Mouse (Mus musculus) cerebellum, postnatal 14 days (tissue): ENCODE measurements around the gene Tmem50a.

Experiments used
- DNase-seq, 2 experiments: peaks; one replicate each; pipeline ENCODE4 v3.0.0; 2021; ENCODE audit warnings: mixed read lengths in 2 of 2

The Tmem50a gene

DNA sequence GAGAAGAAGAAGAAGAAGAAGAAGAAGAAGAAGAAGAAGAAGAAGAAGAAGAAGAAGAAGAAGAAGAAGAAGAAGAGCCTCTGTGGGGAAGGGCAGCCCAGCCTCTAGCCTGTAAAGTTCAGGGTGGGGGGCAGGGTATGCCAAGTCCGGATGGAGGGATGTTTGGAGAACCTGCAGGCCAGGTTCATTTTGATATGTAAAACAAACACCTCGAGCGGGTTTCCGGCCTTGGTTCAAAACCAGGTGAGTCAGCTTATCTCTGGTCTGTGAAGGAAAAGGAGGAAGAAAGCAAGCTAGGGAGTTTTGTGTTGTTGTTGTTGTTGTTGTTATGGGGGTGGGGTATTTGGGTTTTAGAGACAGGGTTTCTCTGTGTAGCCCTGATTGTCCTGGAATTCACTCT is 43.3 kb downstream of the Tmem50a start:
- DNase-seq, result no peak

DNA sequence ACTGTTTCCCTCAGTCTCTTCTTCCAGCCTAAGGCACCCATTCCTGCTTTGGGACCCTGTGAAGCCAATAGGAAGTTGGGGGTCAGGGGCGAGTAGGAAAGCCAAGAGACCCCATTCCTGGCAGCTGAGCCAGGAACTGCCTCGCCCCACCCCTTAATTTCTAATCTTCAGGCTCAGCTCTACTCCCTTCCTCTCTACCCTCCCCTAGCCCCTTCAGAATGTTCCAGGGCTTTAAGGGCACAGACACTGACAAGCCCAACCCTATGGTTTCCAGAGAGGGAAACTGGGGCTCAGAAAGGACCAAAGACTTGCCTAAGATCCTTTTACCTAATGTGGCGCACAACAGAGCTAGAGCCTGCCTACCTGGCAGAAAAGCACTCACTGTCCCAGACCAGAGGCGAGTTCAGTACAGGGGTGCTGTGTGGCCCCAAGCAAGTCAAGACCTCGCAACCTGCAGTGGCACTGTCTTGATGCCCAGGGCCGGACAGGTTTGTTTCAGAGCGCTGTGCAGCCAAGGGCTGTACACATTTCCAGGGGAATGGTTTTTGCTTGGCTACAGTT is 44.9 kb downstream of the Tmem50a start:
- no peak for DNase-seq

DNA sequence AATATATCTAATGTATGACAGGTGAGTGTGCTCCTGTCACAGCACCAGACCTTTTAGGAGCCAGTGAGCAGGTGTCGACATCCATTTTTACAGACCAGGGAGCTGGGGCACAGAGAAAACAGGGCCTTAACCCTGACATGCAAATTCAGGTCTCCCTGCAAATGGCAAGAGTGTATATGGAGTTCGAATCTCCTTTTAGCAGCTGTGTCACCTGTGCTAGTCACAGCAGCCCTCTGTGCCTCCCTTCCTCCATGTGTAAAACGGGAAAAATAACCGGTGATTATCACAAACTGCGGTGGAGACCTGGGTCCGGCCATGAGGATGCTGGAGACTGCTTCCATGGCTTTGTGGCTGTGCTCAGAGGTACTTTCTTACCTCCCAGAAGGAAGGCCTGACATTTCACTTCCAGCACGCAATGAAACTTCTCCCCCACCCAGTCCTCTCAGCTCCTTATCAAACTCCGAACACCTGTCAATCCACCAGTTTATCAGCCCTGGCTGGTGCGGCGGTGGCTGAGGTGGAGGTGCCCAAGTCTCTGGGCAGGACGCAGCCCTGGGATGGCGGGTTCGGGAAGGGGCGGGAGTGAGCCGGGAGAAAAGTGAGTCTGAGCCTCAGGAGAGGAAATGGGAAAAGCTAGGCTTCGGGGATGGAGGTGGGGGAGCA is 45.6 kb downstream of the Tmem50a start:
- DNase-seq, result no peak

DNA sequence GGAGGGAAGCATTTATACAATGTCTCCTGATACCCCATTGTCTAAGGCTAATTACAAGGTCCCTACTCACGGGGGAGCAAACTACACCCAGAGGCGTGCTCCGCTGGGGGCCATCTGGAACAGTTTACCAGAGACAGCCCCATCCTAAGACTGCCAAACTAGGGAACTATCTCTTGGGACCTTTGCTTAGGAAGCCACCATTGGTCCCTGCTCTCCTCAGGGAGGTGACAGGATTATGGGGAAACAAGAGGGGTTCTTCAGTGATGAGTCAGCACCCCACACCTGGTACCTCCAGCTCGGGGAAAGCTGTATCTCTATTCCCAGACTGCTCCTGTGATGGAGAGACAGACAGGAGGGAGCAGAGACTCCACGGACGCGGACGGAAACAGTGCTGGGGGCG is 46.3 kb downstream of the Tmem50a start:
- no peak for DNase-seq

DNA sequence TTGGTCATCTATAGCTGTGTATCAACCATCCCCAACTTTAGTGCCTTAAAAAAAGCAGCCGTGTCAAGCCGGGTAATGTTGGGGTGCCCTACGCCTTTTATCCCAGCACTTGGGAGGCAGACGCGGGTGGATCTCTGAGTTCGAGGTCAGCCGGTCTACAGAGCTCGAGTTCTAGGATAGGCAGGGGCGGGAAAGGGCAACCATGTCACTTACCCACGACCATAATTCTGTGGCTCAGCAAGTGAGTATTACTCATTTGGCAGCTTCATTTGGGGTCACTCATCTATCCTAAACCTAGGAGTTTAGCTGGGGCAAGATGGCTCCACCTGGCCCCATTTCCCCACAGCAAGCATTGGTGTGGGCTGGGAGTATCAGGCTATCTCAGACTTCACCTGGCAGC is 46.8 kb downstream of the Tmem50a start:
- no peak for DNase-seq

DNA sequence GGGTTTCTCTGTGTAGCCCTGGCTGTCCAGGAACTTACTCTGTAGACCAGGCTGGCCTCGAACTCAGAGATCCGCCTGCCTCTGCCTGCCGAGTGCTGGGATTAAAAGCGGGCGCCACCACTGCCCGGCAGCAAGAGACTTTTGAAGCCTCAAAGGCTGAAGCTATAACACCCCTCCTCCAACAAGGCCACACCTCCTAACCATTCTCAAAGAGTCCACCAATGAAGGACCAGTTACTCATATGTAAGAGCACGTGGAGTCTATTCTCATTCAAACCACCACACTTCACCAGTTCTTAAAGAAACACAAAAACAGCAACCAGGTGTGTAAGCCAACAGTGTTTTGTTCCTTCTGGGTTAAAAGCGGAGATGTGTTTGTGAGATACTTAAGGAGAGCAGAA is 47.2 kb downstream of the Tmem50a start:
- no peak for DNase-seq

DNA sequence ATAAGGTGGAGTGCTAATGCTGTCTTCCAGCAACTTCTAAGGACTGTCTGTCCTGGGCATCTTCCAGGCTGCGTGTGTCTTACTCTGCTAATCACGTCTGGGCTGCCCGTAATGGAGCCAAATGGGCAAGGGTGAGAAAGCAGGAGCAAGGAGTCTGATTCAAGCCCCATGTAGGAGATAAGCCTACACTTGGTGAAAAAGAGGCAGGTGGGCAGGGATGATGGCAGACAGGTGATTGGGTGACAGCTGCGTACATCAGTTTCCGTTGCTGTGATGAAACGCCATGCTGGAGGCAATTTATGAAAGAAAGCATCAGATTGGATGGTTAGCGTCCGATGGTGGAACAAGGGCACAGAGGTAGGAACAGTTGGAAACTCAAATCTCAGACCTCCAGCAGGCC is 47.6 kb downstream of the Tmem50a start:
- no peak for DNase-seq

DNA sequence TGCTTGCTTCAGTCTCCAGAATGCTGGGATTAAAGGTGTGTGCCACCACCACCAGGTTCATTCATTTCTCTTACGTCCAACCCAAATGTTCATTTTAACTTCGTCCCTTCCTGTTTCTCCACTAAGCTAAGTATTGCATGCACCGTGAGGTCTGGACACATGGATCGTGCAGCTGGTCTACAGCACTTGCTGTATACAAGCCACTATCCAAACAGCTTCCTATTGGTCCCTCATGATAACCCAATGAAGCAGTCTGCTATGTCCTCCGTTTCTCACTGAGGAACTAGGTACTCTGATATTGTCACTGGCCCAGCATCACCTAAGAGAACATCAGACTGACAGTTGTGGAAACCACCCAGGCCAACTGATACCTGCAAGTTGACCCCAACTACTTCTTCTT is 49.0 kb downstream of the Tmem50a start:
- DNase-seq, result no peak

DNA sequence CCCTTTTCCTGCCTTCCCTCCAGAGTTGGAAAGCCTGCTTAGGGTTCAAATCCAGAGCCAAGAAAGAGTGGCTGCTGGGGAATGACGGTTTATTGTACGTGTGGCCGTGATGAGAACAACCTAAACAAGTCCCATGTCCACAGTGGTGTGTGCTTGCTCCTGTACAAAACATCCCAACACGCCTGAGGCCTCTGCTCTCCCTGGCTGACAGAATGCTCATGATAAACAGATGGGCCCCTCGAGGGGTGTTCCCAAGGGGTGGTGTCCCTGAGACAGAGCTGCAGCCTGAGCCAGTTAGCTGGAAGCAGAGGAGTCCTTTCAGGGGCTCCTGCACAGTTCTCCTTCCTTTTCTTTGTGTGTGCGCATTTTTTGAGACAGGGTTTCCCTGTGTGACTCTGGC is 49.5 kb downstream of the Tmem50a start:
- no peak for DNase-seq

DNA sequence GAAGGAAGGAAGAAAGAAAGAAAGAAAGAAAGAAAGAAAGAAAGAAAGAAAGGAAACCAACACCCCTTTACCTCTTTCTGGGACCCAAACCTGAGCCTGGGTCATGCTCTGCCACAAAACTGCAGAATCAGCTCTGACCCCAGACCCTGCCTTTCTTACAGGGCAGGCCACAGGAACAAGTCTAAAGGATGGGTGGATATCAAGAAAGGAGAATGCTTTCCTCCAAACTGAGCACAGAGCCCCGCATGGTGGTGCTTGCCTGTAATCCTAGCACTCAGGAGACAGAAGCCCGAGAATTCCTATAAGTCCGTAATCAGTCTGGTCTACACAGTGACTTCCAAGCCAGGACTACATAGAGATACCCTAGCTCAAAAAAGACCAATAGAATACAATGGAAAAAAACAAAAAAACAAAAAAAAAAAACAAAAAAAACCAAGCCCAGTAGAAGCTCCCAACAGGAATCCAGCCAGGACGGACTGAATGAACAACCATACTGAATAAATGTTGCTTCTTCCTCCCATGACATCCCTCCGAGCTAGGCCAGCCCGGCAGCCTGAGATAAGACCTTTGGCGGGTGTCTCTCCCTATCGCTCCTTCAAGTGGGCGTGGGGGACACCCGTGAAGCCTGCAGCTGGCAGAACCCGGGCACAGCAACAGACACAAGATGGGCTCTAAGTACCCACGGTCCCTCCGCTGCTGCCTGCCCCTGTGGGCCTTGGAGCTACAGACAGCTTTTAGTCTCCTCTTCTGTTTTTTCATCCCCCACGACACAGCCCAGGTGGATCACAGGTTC is 50.7 kb downstream of the Tmem50a start, which contains the start of gene Rhd:
Rhd (plus strand) TSS at position 600 of the 793 bp plus-strand sequence.
- DNase-seq, result no peak

DNA sequence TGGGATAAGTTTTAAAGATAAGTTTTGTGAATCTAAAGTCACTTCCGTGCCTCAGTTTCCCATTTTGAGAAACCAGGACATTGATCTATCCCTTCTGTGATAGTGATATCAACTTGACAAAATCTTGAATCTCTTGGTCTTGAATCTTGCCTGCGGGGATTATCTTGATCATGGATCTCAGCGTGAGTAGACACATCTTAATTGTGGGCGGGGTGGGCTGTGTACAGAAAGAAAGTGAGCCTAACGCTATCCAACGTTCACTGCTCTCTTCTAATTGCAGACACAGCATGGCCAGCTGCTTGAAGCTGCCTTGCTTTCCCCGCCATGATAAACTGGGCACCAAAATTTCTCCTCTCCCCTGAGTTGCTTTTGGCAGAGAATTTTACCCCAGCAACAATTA is 51.8 kb downstream of the Tmem50a start:
- no peak for DNase-seq

DNA sequence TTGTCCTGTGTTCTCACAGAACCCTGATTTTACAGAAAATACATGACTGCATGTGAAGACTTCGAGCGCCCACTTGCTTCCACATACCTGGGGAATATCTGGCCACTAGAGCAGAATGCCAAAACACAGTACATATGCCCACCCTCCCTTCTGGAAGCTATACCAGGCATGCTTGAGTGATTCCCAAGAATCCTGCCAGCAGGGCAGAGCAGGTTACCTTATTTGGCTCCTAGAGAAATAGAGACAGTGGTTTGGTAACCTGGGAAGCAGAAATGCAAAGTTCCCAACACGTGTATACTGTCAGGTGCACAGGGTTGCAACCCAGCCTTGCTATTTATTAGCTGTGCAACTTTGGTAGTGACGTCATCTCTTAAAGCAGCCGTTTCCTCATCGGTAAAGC is 52.9 kb downstream of the Tmem50a start:
- no peak for DNase-seq

DNA sequence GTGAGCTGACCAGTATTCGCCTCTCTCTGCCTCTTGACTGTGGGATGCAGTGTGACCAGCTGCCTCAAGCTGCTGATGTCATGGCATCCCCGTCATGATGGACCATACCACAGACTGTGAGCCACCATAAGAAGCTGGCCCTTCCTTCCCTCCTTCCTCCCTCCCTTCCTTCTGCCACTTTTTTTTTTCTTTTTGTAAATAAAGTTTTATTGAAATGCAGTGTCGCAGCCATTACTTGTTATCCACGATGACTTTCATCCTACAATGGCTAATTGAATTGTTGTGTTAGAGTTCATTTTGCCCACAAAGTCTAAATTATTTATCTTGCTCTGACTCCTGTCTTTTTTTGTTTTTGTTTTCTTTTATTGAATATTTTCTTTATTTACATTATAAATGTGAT is 56.3 kb downstream of the Tmem50a start:
- DNase-seq, result no peak

DNA sequence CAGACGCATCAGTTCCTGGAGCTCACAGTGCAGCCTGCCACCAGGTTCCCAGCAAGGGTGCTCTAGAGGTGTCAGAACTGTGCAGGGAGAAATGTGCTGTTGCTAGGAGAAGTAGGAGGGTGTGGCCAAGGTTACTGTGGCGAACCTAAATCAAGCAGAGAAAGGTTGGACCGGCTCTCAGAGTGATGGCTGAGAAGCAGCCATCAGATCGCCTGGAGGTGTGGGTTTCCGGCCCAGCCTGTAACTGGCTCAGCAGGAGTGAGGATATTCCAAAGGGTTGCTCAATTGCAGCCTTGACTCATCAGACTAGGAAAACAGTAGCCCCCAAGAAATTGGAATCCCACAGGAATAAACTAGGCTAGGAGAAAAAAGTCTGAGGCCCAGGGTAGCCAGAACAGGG is 58.3 kb downstream of the Tmem50a start:
- DNase-seq, result no peak

DNA sequence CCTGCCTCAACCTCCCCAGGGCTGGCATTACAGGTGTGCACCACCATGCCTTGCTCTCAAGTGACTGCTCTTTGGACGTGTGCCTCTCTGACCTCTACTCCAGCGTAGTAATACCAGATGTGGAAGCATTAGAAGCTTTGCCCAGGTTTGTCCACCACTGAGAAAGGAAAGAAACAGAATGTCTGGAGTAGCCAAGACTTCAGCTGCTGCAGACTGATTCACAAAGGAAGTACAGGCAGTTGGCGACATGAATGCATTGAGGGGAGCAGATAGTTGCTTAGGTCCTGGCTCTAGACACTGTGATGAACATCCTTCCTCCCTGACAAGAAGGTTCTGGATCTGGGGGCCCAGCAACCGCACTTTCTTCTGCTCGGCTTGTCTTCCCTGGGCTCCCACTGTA is 58.8 kb downstream of the Tmem50a start:
- DNase-seq, result no peak

DNA sequence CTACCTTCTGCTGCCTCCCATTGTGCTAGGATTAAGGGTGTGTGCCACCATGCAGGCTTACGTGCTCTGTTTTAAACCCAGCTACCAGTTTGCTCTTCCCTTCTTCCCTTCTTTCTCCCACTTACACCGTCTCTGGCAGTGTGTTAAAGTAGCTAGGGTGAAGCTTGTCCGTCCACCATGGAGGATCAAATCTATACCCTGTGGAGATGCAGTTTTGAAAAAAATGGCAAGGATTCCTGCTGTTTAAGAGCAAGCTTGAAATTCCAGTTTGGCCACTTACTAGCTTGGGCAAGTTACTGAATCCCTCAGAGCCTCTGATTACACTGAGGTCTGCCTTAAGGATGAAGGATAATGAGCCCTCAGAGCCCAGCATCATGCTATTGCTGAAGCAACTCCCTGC is 59.5 kb downstream of the Tmem50a start:
- no peak for DNase-seq

DNA sequence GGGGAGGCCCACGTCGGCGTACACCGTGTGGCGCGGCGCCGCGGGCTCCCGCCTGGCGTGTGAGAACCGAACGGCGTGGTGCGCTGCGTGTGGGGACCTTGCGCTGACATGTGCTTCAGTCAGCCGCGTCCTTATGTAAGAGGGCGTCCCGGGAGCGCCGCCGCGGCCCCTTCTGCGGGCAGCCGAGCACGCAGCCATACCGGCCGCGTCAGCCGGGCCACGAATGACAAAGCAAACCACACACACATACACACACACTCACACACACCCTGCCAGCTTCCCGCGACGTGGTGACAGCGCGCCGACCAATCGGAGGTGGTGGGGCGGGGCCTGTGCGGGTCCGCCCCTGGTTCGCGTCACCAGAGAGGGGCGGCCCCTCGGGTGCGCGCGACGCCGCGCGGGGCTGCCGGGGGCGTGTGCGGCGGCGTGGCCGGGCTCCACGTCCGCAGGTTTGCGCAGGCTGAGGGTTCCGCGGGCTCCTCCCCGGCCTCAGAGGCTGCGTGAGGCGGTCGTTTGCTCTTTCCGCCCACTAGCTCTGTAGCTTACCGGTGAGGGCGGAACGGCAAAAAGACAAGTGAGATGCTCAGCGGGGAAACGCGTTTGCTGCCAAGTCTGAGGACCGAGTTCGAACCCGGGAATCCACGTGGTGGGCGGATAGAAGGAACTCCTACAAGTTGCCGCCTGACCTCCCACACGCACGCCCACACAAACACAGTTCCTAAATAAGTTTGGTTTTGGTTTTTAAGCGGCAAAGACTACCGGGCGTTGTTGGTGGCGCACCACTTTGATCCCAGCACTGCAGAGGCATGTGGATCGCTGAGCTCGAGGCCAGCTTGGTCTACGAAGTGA is 61.0 kb downstream of the Tmem50a start:
- DNase-seq, result peak; percentile 98

DNA sequence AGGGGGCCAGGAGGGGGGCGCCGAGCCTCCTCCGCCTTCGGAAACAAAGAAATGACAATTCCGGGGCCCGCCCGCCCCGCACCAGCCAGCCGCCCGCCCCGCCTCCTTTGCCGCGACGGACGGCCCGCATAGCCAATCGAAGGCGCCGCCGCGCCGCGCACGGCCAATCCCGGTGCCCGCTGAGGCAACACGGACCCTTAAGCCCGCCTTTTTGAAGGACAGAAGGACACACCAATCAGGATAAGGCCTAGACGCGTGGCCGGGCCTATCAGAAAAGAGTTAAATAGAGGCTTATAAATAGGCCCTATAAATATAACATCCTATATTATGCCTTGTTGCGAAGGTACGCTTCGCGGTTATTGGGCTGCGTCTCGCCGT is 61.6 kb downstream of the Tmem50a start, which contains the start of gene Maco1:
Maco1 (minus strand) TSS at position 87 of the 378 bp plus-strand sequence.
- DNase-seq, result peak; percentile 99 to 100

DNA sequence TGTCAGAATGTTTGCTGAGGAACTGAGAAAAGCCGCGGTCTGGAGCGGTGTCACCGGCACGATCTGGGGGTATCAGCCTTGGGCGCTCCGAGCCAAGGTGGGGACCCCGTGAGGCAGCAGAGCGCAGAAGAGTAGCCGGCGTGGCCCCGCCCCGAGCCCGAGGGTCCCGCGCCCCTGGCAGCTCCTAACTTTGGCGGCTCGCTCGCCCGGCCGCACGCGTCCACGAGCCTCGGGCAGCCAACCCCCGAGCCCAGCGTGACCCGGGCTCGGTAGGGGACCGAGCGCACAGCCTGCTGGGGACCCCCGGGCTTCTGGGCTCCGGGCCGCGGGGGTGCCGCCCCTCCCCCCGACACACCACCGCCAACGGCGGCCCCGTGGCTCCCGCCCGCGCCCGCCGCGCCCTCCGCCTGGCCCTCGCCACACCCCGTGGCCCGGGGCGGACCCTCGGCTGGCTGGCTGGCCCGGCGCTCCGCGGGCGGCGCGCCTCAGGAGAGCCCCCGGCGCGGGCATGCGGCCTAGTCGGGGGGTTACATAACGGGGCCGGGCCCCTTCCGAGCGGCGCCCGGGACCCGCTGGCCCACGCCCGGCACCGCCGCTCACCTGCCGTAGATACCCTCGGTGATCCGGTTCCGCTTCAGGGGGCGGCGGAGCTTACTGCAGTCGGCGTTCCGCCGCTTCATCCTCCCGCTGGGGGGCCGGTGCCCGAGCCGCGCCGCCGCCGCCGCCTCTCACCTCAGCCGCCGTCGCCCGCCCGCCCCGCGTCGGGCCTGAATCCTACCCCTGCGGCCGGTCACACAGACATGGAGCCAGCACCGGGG is 62.2 kb downstream of the Tmem50a start:
- DNase-seq, result peak; percentile 54 to 59

DNA sequence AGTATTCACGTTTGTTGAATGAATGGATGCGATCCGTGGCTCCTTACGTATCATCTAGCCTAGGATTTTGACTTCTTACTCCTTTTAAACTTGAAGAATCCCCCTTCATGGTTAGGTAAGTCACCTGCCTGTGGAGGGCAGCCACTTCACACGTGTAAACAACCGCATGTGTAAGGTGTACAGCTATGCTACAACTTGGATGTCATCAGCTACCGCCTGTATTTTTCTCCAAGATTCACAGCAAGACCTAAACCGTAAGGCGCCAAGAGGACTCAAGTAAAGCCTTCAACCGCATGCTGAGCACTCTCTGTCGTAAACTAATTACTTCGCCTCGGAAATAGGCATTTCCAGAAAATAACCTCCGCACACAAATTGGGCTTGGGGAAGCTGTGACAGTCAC is 62.9 kb downstream of the Tmem50a start:
- DNase-seq, result peak; percentile 15 to 29

DNA sequence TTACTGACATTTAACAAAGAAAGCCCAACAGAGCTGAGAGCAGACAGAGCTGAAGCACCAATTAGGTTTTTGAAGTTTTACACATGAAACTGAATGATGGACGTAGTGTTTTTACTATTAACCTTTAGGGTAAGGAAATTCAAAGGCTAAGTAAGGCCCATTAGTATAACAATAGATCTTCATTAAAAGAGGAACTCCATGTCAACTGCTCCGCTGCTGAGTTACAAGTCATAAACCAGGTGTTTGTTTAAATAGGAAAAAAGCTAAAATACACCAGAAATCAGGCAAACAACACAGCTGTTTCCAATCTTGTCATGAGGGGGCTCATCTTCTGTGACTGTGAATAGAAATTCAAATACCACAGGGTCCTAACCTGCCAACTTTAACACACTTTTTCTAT is 63.6 kb downstream of the Tmem50a start:
- no peak for DNase-seq

DNA sequence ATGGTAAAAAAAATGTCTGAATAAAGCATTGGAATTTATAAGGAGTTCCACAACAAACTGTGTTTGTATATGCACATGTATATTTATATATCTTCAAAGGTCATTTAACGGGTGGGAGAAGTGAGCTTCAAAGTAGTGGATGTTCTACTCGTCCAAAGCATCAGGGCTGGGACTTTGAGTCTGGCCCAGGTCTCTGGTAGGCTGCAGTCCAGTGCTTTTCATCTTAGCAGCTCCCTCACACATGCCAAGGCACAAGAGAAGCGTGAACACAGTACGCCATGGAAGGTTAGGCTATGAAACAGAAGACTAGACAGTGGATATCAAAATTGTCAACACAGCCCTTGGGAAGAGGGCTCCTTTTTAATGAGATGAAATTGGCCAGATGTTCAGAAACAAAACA is 64.3 kb downstream of the Tmem50a start:
- DNase-seq, result no peak
